Mouse (Mus musculus) myocyte (in vitro differentiated cells): Measurements from ENCODE around the gene Wnk1.

Experiments used
- CEBPB ChIP-seq: IDR thresholded peaks from 2 replicates; pipeline ENCODE4 v1.6.1; 2011; ENCODE audit warnings: mild to moderate bottlenecking, moderate library complexity; ENCODE audit not compliant: poor library complexity, insufficient read depth, severe bottlenecking
- E2F4 ChIP-seq: IDR thresholded peaks from one replicate; pipeline ENCODE4 v1.6.1; 2011; ENCODE audit warnings: mild to moderate bottlenecking, control low read depth, moderate library complexity; ENCODE audit not compliant: insufficient read depth
- MAX ChIP-seq: IDR thresholded peaks from one replicate; pipeline ENCODE4 v1.6.1; 2011; ENCODE audit warnings: low read depth, mild to moderate bottlenecking, control low read depth
- MYOG ChIP-seq, 3 experiments: IDR thresholded peaks; one replicate each; pipeline ENCODE4 v1.6.1; 2011; ENCODE audit warnings: control low read depth in 2 of 3, low read depth in 2 of 3, mild to moderate bottlenecking in 2 of 3; ENCODE audit not compliant: insufficient read length in 2 of 3, control insufficient read depth in 1 of 3, insufficient read depth in 1 of 3
- POLR2A ChIP-seq: IDR thresholded peaks from one replicate; pipeline ENCODE4 v1.6.1; 2011; ENCODE audit warnings: low read depth, mild to moderate bottlenecking, control low read depth, moderate library complexity; ENCODE audit not compliant: insufficient read length
- POLR2AphosphoS2 ChIP-seq: IDR thresholded peaks from one replicate; pipeline ENCODE4 v1.6.1; 2011; ENCODE audit warnings: low read depth, control low read depth; ENCODE audit not compliant: insufficient read length
- REST ChIP-seq: IDR thresholded peaks from one replicate; pipeline ENCODE4 v1.6.1; 2011; ENCODE audit warnings: mild to moderate bottlenecking, control low read depth, moderate library complexity; ENCODE audit not compliant: insufficient read depth, insufficient read length
- USF1 ChIP-seq: IDR thresholded peaks from one replicate; pipeline ENCODE4 v1.6.1; 2011; ENCODE audit warnings: low read depth, mild to moderate bottlenecking, control low read depth, moderate library complexity

DNA sequence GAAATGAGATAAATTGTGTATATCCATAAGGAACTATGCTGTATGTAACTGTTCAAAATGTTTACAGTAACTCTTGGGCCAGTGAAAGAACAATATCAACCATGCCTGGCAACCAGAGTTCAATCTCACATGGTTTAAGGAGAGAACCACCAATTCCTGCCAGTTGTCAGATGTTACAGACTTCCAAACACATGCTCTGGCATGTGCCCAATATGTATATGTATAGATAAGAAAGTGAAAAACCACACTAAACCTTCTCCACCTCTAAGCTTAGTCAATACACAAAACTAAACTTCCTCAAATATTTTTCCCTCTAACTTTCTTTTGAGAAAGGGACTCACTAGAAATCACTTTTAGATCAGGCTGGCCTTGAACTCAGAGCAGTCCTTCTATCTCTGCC, 13.9 kb downstream of the Wnk1 start:
- TF ChIP-seq MYOG (IDR thresholded peaks at IDR 0.05; ENCODE audit: control insufficient read depth in 1 of 3, insufficient read depth in 1 of 3, insufficient read length in 2 of 3, low read depth in 2 of 3) (no peak), POLR2A (no peak), POLR2AphosphoS2 (no peak), MAX (no peak), REST (no peak), E2F4 (no peak), CEBPB (no peak), USF1 (no peak)
